Mouse (Mus musculus) megakaryocyte, embryonic 14.5 days (primary cell): Measurements from ENCODE around the gene Hpdl. TPM values are rescaled to one million over a fixed set of nuclear protein-coding genes. Genes with fewer than 3 reads are reported as not detected.

Experiments
- H3K27me3 ChIP-seq: replicated peaks from 2 replicates; pipeline ENCODE3; 2012; ENCODE audit warnings: inconsistent platforms
- H3K36me3 ChIP-seq: replicated peaks from 2 replicates; pipeline ENCODE3; 2012; ENCODE audit warnings: low read length, inconsistent platforms, mixed read lengths
- H3K4me1 ChIP-seq: 2 replicates; pipeline ENCODE4 v1.6.1; 2012; ENCODE audit warnings: inconsistent platforms
- H3K4me3 ChIP-seq: replicated peaks from 2 replicates; pipeline ENCODE3; 2012; ENCODE audit warnings: moderate library complexity, mild to moderate bottlenecking, inconsistent platforms
- H3K9me3 ChIP-seq: 2 replicates; pipeline ENCODE4 v1.6.1; 2012; ENCODE audit warnings: inconsistent platforms
- FLI1 ChIP-seq: IDR thresholded peaks from 2 replicates; pipeline ENCODE4 v1.6.1; 2012; ENCODE audit warnings: low read length, inconsistent platforms, mixed read lengths
- GATA1 ChIP-seq: IDR thresholded peaks from 3 replicates; pipeline ENCODE4 v1.6.1; 2012; ENCODE audit warnings: mixed read lengths, low read length, inconsistent platforms, borderline replicate concordance
- polyA plus RNA-seq: library from polyadenylated mRNA; stranded (reverse); fragments of >175 nt; gene quantifications from 2 replicates; pipeline ENCODE4 v1.2.3, GENCODE M21; 2012; ENCODE audit warnings: low replicate concordance; ENCODE audit not compliant: insufficient read depth

Gene Hpdl
- polyA plus RNA-seq, 1 experiment = 0.54 TPM

- no peak for TF ChIP-seq GATA1
- TF ChIP-seq FLI1 = 0 out of 2 replicates have a peak, but pooled peaks have one; percentile 28
- Histone ChIP-seq H3K9me3 (no peaks in the 10 kb centered on the region), H3K4me3 (peak within 1 kb of the TSS; percentile 99), H3K27me3 (no peaks in the 10 kb centered on the region), H3K36me3 (peaks cover 39% of the 10 kb centered on the region), H3K4me1 (peaks cover 28% of the 10 kb centered on the region)
These were observed 14.0 kb downstream of the Hpdl start, which contains the start of the genes Toe1 and Mutyh for GRCm38 (mm10) chr4:116807197-116808129. TSS of gene Toe1 (minus strand) at chr4:116807640. TSS of gene Mutyh (plus strand) at chr4:116807723.

GRCm38 (mm10) chr4:116799901-116800300, 21.6 kb downstream of the Hpdl start:
- Histone ChIP-seq H3K9me3 (no peaks in the 10 kb centered on the region), H3K4me1 (peaks cover 5% of the 10 kb centered on the region; the same call in 1 of the 2 replicates), H3K27me3 (no peaks in the 10 kb centered on the region), H3K4me3 (no peak overlapping the region), H3K36me3 (peaks cover 42% of the 10 kb centered on the region)
- no peak for TF ChIP-seq GATA1
- no peak for TF ChIP-seq FLI1

- Histone ChIP-seq H3K9me3 (no peaks in the 10 kb centered on the region), H3K4me3 (no peak overlapping the region), H3K4me1 (peaks cover 5% of the 10 kb centered on the region; the same call in 1 of the 2 replicates), H3K36me3 (peaks cover 9% of the 10 kb centered on the region), H3K27me3 (no peaks in the 10 kb centered on the region)
- TF ChIP-seq FLI1 (no peak), GATA1 (no peak)
These were observed 24.9 kb downstream of the Hpdl start for GRCm38 (mm10) chr4:116796442-116797110.

GRCm38 (mm10) chr4:116794273-116794672, 27.2 kb downstream of the Hpdl start:
- H3K36me3 ChIP-seq = no peaks in the 10 kb centered on the region
- H3K4me1 ChIP-seq = no peaks in the 10 kb centered on the region
- H3K4me3 ChIP-seq = no peak overlapping the region
- no peaks in the 10 kb centered on the region for H3K9me3 ChIP-seq
- no peaks in the 10 kb centered on the region for H3K27me3 ChIP-seq
- no peak for TF ChIP-seq FLI1
- no peak for TF ChIP-seq GATA1

GRCm38 (mm10) chr4:116792453-116792852, 29.1 kb downstream of the Hpdl start:
- Histone ChIP-seq H3K4me3 (no peak overlapping the region), H3K9me3 (no peaks in the 10 kb centered on the region), H3K36me3 (no peaks in the 10 kb centered on the region), H3K27me3 (no peaks in the 10 kb centered on the region), H3K4me1 (peaks cover 11% of the 10 kb centered on the region)
- TF ChIP-seq FLI1 = no peak
- TF ChIP-seq GATA1 = no peak

- Histone ChIP-seq H3K9me3 (no peaks in the 10 kb centered on the region; the same call in 1 of the 2 replicates), H3K27me3 (no peaks in the 10 kb centered on the region), H3K4me1 (peaks cover 11% of the 10 kb centered on the region), H3K36me3 (no peaks in the 10 kb centered on the region), H3K4me3 (no peak overlapping the region)
- no peak for TF ChIP-seq FLI1
- TF ChIP-seq GATA1 = no peak
These were observed 32.6 kb downstream of the Hpdl start for GRCm38 (mm10) chr4:116788956-116789355.

- Histone ChIP-seq H3K36me3 (no peaks in the 10 kb centered on the region), H3K4me3 (peak overlapping the region; percentile 36), H3K27me3 (no peaks in the 10 kb centered on the region), H3K4me1 (peaks cover 11% of the 10 kb centered on the region), H3K9me3 (no peaks in the 10 kb centered on the region; the same call in 1 of the 2 replicates)
- TF ChIP-seq GATA1 (no peak), FLI1 (no peak)
These were observed 33.3 kb downstream of the Hpdl start for GRCm38 (mm10) chr4:116787985-116788760.

DNA sequence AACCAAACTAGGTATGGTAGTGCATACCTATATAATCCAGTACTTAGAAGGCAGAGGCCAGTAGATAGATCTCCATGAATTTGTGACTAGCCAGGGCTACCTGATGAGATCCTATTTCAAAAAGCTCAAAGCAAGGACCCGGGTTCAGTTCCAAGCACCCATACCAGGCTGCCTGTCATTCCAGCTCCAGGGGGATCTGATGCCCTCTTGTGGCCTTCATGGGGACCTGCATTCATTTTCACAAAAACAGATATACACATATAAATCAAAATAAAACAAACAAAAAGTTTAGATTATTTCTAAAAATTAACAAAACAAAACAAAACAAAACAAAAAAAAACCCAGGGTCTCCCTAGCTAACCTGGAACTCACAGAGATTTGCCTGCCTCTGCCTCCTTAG, 34.9 kb downstream of the Hpdl start:
- no peaks in the 10 kb centered on the region; the same call in 1 of the 2 replicates for H3K9me3 ChIP-seq
- no peaks in the 10 kb centered on the region for H3K36me3 ChIP-seq
- TF ChIP-seq FLI1 (no peak), GATA1 (no peak)
- no peaks in the 10 kb centered on the region for H3K27me3 ChIP-seq
- no peak overlapping the region for H3K4me3 ChIP-seq
- peaks cover 11% of the 10 kb centered on the region for H3K4me1 ChIP-seq

DNA sequence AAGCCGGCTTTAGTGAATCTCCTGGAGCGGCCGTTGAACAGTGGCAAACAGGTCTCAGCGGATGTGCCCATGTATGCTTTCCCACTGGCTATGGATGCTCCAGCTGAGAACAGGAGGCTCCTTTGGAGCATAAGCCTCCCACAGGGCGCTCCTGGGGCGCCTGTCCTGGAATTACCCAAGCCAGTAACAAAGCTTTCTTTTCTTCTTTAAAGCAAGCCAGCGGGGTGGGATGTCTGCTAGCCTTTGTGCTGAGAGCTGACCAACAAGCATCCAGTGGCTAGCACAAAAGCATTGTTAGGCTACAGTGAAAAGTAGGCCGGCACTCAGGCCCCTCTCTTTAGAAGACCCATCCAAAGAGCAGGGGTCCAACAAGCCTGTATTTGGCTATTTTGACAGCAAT, 39.3 kb downstream of the Hpdl start:
- no peak for TF ChIP-seq GATA1
- TF ChIP-seq FLI1 = no peak
- H3K4me3 ChIP-seq = no peak overlapping the region
- peaks cover 2% of the 10 kb centered on the region for H3K27me3 ChIP-seq
- H3K9me3 ChIP-seq = no peaks in the 10 kb centered on the region; the same call in 1 of the 2 replicates
- H3K36me3 ChIP-seq = no peaks in the 10 kb centered on the region
- H3K4me1 ChIP-seq = no peaks in the 10 kb centered on the region
